Mouse (Mus musculus): Measurements from ENCODE around the gene Syne3.

DNA sequence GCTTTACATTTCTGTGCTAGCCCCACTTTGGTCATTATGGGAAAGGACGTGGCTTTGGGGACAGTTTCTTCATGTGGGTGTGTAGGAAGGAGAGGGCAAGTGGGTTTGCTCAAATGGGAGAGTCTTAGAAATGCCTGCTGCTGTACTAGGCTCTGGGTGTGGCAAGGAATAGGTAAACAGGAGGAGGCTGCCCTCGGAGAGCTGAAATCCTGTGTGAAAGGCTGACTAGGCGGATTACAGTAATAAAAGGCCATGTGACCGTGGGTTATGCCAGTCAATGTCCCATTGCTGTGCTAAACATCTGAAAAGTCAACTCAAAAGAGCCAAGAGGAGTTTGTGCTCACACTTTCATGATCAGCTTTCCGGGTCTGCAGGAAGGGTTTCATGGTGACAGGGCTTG lies 127.1 kb downstream of the Syne3 start:
- TF ChIP-seq TBP (IDR thresholded peaks at IDR 0.05; ENCODE audit: low read depth, low read length), result no peak
- TF ChIP-seq CTCF (IDR thresholded peaks at IDR 0.05 in 2 of 3, conservative IDR thresholded peaks at IDR 0.05 in 1 of 3; ENCODE audit: control insufficient read depth in 1 of 3, insufficient read depth in 1 of 3, low read depth in 2 of 3, low read length in 3 of 3, poor library complexity in 1 of 3, severe bottlenecking in 1 of 3), result no peak
- no peak for TF ChIP-seq MYB (IDR thresholded peaks at IDR 0.05; ENCODE audit: low read depth, low read length)
- no peak for TF ChIP-seq JUND (IDR thresholded peaks at IDR 0.05; ENCODE audit: low read depth, low read length)
- TF ChIP-seq EP300 (IDR thresholded peaks at IDR 0.05; ENCODE audit: low read depth in 1 of 2, low read length in 2 of 2), result no peak
- TF ChIP-seq POLR2A (IDR thresholded peaks at IDR 0.05; ENCODE audit: control insufficient read depth in 1 of 2, insufficient read depth in 1 of 2, low read depth in 1 of 2, low read length in 2 of 2, poor library complexity in 1 of 2), result no peak
- no peak for TF ChIP-seq MXI1 (IDR thresholded peaks at IDR 0.05; ENCODE audit: low read depth, low read length)
- no peak for TF ChIP-seq BHLHE40 (IDR thresholded peaks at IDR 0.05; ENCODE audit: borderline replicate concordance, low read depth, low read length)
- no peak for TF ChIP-seq GATA1 (IDR thresholded peaks at IDR 0.05; ENCODE audit: low read depth, low read length)
- TF ChIP-seq ZNF384 (IDR thresholded peaks at IDR 0.05; ENCODE audit: low read depth, low read length), result no peak
- TF ChIP-seq RCOR1 (IDR thresholded peaks at IDR 0.05; ENCODE audit: low read depth, low read length), result no peak
